Mouse (Mus musculus) retina, postnatal 1 day (tissue): ENCODE measurements around the gene Rims3.

Experiments
- DNase-seq: peaks from one replicate; pipeline ENCODE4 v3.0.0-alpha.2; 2012

Gene Rims3

DNA sequence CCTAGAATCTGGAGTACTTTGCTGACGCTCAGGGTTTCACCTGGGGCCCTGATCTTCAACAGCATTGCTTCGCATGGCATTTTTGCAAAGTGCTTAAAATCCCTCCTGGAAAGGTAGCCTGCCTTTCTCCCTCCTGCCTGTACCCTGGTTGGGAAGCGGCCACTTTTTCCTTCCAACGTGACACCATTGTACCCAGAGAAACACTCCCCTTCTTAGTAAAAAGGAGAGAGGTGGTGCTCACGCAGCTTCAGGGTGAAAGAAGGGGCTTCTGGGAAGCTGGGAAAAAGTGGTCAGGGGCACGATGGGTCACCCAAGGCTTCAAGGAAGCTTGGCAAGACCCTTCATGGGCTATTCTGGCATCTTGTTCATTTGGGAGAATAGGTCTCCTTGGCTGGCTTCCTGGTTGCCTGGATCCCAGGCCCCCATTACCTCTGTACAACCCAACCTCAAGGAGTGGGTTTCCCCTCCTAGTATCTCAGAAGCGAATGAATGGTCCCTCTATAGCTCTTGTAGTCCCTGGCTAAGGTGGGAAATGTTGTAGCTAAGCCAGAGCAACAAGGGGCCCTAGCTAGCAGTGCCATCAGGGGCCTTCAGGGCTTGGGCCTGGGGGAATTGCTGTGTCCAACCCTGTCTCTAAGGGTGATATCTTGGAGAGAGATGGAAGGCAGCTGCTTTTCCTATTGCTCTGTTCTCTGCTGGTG lies 894 bp downstream of the Rims3 start:
- DNase-seq, result peak; percentile 19

DNA sequence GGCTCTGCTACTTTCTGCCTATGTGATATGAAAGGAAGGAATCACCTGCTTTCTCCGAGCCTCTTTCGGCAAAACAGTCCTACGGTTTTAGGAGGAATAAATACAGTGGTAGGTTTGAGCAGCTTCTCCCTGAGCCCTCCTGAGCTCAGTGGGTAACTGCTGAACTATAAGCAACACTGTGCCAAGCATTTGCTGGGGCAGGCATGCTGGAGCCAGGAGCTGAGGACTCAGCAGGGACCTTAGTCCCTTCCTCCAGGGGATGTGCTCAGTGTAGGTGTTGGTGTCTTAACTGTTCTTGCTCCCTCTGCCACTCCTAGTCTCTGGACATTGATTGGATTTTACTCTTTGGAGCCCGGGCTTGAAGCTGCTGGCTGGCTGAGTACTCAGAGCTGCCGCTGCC lies 1.8 kb downstream of the Rims3 start:
- DNase-seq, result no peak

DNA sequence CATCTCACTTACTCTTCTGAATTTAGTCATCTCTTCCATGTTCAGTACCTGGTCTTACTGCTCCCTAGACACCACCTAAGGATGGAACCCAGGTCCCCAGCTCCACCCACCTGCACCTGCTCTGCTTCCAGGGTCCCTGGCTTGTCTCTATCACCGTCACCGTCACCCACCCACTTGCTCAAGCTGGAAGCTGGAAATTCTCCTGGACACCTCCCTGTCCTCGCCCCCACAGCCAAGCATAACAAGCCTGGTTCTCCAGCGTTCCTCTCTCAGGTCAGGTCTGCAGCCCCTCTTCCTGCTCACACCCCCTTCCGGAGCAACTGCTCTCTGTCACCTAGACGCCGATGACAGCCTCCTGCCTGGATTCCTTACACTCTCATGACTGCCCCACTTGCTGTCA lies 5.2 kb downstream of the Rims3 start:
- no peak for DNase-seq

DNA sequence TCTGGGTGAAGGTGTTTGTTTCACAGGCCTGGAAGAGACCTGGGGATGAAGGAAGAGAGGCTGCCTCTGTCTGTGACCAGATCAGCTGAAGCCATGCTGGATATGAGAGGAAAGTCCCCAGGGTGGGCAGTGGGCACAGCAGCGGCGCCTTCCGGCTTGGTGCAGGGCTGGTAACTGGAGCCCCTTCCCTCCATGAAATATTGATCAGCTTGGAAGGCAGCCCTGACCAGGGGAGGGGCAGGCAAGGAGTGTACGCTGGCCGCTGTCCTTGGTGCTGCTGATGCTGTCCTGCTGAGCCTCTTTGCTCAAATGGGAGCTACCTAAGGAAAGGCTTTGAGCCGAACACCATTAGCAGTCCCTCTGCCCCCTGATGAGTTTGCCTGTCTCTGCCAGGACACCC lies 11.6 kb downstream of the Rims3 start:
- peak; percentile 63 for DNase-seq

DNA sequence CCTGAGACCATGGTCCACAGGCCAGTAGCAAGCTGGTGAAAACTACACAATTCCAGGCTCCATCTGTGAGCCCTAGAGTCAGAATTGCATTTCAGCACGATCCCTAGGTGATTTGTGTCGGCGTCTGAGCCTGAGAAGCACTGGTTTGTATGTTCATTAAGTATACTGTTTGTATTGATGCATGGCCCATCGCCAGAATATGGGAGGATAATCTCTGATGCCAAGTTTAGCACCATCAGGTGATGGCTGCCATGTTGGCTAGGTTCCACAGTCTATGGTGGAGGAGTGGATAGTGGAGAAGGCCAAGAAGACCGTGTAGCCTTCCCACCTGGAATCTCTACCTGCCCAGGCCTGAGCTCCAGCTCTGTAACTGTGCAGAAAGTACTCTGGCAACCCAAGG lies 13.6 kb downstream of the Rims3 start:
- DNase-seq, result no peak

DNA sequence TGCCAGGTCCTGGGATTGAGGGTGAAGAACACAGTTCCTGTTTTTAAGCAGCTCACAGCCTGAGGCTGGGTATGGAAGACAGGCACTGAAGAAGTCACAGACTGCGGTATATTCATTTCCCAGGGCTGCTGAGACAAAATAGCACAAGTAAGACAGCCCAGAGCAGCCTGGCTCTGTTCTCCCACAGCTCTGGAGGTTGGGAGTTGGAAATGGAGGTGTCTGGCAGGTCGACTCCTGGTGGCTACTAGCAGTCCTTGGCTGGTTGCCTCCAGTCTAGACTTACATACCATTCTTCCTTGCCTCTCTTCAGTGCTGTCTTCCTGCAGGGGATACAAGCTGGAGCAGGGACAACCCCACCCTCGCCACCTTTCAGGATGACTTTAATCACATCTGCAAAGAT lies 14.4 kb downstream of the Rims3 start:
- DNase-seq, result no peak

DNA sequence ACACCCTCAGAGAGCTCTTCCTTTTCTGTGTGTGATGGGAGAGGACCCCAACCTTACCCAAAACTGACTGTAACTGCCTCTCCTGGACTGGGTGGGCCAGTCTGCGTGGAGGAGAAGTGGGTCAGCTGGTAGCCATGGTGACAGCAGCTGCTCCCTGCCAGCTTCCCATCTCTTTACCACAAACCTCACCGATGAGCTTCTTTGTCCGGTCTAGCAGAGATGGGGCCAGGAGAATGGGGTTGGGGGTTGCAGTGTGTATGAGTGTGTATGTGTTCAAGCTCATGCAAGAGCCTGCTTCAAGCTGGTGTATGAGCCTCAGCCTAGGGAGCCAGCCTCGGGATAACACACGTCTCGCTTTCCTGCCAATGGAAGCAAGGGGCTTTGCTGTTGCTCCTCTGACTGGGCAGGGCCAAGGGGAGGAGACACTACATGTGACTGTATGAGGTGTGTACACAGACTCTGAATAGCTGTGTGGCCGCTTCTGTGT lies 15.7 kb downstream of the Rims3 start:
- peak; percentile 87 for DNase-seq

DNA sequence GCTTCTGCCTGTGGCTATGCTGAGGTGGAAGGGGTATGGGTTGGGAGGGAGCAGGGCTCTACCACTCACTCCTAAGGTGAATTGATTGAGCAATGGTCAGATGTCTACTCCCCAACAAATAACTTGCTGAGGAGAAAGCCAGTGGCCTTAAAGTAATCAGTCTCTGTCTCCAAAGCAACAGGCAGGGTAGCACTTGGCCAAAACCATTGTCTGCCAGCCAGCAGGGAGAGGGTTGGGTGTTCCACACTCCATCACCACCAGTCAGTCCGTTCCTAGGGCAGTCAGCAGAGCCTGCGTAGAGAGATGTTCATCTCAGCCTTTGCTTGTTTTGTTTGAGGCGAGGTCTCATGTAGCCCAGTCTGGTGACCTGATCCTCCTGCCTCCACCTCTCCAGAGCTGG lies 21.3 kb downstream of the Rims3 start:
- DNase-seq, result no peak

DNA sequence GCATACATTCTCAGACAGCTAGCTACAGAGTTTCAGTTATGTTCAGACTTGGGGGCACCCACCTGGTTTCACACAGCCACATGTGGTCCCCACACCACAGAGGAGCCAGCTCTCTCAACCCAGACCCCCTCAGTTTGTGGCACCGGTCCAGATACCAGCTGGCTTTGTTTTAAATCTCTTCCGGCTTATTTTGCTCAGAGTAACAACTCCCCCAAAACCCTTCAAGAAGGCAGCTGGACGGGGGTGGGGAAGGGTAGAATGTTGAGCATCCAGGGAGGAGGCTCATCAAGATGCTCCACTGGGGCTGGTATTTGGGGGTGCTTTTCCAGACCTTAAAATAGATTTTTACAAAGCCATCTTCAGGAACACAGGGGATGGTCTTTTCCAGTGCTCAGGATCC lies 24.1 kb downstream of the Rims3 start:
- DNase-seq, result no peak

DNA sequence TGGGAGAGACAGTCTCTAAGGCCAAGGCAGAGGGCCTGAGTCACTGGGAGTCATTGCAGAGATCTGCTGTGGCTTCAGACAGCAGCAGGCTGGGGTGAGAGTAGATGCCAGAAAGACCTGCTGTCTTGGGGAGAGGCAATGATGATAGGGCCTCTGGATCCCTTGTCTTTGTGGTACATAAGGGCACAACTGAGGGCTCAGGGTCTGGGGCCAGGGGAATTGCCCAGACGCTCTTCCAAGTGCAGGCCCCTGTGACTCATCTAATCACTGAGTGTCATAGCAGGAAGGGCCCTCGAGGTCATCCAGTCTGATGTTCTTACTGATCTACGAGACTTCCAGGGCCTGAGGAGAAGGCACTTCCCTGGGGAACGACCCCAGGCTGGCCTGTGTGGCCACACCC lies 24.8 kb downstream of the Rims3 start:
- DNase-seq, result no peak

DNA sequence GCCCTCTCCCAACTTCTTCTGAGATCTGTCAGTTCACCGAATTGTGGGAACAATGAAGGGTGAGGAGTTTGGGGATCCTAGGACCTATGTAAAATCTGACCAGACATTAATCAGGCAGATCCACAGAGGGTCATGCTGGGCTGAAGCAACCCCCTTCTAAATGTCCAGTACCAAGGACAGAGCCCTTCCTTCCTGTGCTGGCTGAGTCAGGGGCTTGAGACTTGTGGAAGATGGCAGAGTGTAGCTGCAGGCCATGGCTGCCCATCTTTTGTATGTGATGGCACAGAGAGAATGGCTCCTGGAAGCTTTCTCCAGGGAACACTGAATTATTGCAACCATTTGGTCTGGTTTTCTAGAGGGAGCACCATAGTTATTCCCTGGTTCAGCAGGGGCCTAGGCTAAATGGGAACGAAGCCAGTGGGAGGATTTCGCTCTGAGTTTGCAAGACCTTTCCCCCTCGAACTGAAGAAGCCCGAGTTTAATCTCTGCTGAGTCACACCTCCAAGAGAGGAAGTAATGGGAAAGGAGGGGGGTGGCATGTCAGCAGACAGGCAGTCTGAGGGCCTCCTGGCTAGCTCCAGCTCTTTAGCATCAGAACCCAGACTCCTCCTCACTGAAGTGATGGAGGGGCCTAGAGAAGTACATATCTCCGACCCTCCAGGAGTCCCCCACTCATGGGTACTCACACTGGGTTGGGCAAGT lies 26.3 kb downstream of the Rims3 start:
- DNase-seq, result no peak

DNA sequence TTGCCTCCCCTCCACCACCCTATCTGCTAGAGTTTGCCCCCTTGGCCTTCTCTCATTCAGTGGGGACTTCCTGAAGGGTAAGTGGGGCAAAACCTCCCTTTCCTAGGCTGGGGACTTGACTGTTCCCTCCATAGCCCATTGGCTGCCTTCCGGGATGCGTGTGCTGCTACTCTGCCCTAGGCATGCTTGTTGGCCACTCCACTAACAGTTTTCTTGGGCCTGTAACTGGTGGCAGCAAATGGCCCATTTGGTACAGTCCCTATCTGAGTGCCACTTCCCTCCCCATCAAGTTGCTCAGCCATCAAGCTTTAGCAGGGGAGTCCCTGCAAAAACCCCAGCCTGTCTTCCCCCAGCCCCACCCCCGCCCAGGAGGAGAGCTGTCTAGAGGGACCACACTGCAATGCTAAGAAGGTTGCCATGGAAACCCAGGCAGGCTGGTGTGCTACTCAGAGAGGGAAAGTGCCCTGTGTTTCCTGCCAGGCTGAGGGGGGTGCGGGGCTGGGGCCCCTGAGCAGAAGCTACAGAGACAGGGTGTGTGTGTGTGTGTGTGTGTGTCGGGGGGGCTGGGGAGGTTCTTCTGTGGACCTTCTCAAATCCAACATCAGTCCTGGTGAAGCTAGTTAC lies 27.5 kb downstream of the Rims3 start:
- peak; percentile 76 for DNase-seq

DNA sequence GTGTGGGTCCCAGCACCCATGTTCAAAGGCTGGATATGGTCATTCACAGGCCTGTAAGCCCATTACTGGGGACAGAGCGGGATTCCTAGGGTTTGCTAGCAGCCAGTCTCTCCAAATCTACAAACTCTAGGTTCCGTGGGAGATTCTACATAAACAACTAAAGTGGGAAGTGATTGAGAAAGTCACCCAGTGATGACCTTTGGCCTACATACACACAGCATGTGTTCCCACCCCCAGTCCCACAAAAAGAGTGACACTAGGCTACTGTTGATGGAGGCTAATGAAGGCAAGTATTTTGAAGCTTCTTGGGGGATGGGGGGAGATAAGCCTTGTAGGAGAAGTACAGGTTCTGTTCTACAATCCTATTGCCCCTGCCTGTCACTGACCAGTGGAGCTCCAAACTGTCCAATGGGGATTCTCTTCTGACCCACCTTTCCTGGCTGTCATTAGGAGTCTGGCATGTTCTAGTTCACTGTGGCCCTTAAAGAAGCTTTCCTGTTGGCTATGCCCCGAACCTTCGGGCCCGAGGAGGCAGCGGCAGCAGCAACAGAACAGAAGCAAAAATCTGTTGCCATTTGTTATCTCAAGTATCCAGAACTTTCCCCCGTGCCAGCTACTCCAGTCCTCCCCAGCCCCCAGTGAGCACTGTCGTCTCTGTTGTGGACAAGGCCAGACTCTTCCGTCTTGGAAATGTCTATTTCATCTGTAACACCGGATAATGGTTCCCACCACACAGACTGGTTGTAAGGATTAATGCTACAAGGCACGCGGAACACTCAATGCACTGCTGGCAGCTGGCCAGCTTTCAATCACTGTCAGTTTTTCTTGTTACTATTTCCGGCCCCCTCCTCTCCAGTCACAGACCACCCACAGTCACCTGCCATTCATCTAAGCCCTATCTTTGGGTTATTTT lies 30.8 kb downstream of the Rims3 start:
- peak; percentile 75 for DNase-seq

DNA sequence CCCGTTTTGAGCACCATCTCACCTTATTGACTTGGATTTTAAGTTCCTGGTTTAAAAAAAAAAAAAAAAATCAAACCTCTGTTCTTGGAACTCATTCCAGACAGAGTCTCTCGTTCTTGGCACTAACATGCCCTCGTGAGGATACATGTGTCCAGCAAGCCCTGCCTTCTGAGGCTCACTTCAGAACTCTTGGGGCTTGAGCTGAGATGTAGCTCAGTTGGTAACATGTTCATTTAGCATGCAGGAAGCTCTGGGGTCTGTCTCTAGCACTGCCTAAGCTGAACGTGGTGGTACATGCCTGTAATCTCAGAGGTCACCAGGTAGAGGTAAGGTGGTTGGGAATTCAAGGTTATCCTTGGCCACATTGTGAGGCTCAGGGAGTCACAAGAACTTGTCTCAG lies 31.5 kb downstream of the Rims3 start:
- DNase-seq, result no peak

DNA sequence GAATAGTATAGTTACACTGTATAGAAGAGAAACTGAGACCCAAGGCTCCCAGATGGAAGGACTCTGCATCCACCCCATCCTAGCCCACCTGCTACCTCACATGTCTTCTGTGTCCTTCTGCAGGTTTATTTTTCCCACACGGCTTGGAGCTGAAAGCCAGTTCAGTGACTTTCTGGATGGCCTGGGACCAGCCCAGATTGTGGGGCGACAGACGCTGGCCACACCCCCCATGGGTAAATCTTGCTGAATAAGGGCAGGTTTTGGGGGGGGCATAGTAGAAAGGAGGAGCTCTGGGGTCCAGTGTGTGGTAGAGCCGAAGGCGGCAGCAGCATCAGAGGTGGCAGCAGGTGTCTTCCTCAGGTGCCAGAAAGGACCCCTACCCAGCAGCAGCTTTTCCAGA lies 32.2 kb downstream of the Rims3 start:
- no peak for DNase-seq

DNA sequence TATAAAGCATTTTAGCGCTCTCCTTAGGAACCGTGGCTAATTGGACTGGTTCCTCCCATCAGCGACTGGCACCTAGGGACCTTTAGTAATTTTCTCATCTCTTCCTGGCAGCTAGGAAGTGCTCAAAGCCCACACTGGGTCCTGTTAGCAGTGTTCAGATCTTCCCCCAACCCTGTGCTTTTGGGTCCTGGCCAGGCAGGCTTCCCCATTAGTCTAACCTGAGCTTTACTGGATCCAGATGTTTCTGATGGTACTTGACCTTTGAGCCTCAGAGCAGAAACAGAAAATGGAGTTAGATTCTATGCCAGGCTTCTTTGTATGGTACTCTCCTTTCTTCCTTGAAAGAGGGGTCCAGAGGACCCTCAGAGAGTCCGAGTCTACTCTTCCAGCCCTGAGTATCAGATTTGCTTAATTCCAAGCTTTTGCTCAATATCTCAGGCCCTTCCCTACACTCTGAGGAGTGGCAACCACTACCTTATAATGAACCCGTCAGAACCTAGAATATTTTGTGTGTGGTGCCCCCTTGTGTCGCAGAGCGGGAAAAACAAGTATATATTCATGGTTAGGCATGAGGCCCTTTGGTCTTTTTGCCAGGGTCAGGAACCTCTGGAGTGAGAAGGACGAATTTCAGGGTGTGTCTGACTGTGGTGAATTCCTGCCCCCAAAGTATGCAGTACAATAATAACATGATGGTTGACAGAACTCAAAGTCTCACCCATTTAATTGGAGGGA lies 32.9 kb downstream of the Rims3 start:
- DNase-seq, result peak; percentile 75

DNA sequence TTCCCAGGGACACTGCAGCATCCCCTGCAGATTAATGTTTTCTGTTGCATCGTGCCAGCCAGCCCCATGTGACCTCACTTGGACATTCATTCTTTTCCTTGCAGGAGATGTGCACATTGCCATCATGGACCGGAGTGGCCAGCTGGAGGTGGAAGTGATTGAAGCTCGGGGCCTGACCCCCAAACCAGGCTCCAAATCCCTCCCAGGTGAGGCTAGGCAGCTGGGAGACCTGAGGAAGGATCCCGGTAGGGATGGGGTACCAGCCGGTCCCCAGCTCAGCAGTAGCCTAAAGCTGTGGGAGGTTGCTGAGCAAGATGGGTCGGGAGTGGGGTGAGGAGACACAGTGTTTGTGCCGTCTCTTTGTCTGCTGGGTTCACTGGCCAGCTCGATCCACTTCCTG lies 34.3 kb downstream of the Rims3 start:
- no peak for DNase-seq

DNA sequence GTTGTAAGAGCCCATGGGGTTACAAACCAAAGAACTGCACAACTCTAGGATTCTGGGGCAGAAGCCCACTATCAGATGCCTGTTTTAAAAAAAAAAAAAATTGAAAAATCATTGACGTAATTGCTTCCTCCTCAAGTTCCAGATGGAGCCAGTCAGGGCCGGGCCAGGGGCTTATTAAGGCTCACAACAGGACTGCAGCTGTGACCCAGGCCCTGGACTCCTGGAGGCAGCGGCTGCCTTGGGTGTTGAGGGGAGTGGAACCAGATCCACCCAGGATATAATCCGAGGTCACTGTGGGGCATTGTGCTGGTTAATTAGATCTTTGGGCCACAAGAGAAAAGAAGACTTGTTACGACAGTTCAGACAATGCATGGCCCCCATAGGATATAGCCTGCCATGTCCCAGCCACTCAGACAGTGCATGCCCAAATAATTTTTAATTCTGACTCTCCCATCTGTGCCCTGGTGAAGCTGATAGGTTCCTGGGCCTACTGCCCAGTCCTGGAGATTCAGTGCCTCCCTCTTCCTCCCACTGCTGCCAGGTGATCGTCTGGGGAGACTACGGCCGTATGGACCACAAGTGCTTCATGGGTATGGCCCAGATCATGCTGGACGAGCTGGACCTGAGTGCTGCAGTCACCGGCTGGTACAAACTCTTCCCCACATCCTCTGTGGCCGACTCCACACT lies 36.3 kb downstream of the Rims3 start:
- peak; percentile 84 for DNase-seq

DNA sequence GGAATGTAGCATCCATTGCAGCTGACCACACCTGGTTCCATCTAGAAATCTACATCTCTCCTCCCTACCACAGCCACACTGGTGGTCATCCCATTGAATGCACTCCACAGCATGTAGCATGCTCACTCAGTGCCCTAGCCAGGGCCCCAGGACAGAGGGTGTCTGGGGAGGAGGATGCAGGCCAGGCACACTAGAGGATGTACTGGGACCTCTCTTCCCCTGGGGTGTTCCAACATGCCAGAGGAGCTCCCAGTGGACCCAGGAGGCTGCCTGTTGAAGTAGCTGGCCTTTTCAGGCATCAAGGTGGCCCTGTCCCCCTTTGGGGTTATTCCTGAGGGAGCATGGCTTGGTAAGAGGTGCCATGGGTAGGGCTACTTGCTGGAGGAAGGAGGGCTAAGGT lies 37.3 kb downstream of the Rims3 start:
- DNase-seq, result no peak

DNA sequence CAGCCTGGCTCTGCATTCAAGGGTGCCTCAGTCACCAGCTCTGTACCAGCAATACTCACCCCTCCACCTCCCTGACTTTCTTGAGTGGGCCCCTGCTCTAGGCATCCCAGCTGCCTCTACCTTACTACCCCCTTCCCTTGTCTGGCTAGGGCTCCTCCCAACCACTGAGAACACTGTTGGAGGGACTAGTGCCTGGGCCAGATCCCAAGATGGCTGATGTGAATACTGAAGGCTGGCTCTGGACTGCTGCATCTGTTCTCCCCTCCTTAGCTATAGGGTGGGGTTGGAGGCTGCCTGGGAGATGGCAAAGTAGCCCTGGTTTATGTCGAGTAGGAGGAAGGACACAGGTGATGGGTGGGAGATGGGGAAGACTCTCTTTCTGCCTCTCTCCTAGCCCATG lies 37.9 kb downstream of the Rims3 start:
- no peak for DNase-seq

DNA sequence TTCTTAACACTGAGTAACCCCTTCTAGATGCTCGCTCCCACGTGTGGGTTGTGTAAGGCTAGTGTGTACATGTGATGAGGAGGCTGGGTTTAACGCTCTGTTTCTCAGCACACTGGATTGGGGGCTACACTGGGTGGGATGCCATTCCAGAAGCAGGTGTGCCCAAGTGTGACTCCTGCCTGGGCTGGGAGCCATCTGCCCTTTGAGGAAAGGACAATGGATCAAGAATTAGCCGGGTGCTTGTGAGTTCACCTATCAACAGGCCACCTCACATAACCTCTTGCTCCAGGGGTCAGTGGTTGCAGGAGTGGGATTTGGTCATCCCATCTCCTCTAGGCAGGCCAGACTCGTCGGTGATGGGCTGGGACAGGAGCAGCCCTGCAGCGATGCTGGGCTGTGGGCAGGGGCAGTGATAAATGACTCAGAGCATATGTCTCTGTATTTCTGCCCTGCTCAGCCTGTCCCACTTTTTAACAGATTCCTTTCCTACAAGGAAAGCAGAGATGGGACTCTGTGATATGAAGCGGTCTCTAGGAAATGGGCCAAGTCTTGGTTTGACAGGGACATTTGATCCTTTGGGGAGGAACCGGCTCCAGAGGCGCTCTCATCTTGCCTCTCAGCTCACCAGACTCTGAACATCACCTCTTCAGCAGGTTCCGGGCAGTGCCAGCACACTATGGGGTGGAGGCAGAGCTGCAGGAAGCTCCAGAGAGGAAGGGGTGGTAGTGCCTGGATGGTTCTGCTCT lies 39.2 kb downstream of the Rims3 start:
- no peak for DNase-seq
